Mouse (Mus musculus) heart, embryonic 16.5 days (tissue): ENCODE data around the gene 9430015G10Rik. TPM values are rescaled to one million over a fixed set of nuclear protein-coding genes. Genes with fewer than 3 reads are reported as not detected.

Source experiments
- ATAC-seq: fragments of 200-750 bp; cut with Nextera tagmentation; replicated peaks from 2 replicates; pipeline ENCODE4 v1.8.0; 2017; ENCODE audit warnings: moderate number of reproducible peaks; ENCODE audit not compliant: insufficient read depth, low FRiP score; ENCODE audit errors: extremely low read depth
- H3K27ac ChIP-seq: fragments of 300-500 bp; sonication (generic); 2 replicates; pipeline ENCODE4 v1.5.1; 2014; ENCODE audit warnings: mild to moderate bottlenecking, low read length, control low read depth, moderate library complexity
- H3K27me3 ChIP-seq: fragments of 300-500 bp; sonication (generic); 2 replicates; pipeline ENCODE4 v1.6.1; 2014; ENCODE audit warnings: low read length, mixed read lengths; ENCODE audit not compliant: control insufficient read depth, insufficient read depth
- H3K36me3 ChIP-seq: fragments of 300-500 bp; sonication (generic); 2 replicates; pipeline ENCODE4 v1.6.1; 2014; ENCODE audit not compliant: control insufficient read depth, insufficient read depth
- H3K4me1 ChIP-seq: fragments of 300-500 bp; sonication (generic); 2 replicates; pipeline ENCODE4 v1.6.1; 2014; ENCODE audit warnings: low read length, mixed read lengths; ENCODE audit not compliant: control insufficient read depth, insufficient read depth
- H3K4me2 ChIP-seq: fragments of 300-500 bp; sonication (generic); 2 replicates; pipeline ENCODE4 v1.6.1; 2014; ENCODE audit warnings: low read depth, mild to moderate bottlenecking, control low read depth, low read length
- H3K4me3 ChIP-seq: fragments of 300-500 bp; sonication (generic); 2 replicates; pipeline ENCODE4 v1.5.1; 2014; ENCODE audit warnings: mild to moderate bottlenecking, control low read depth, low read length
- H3K9ac ChIP-seq: fragments of 300-500 bp; sonication (generic); 2 replicates; pipeline ENCODE4 v1.6.1; 2014; ENCODE audit warnings: low read length, control low read depth
- H3K9me3 ChIP-seq: fragments of 300-500 bp; sonication (generic); replicated peaks from 2 replicates; pipeline ENCODE4 v1.6.1; 2016; ENCODE audit warnings: low read length; ENCODE audit not compliant: control insufficient read depth
- WGBS: fragments of 180-500 bp; shearing (Covaris S2); extraction: QIAGEN DNeasy Blood & Tissue Kit; methylation state at CpG from one replicate; pipeline ENCODE4 v1.1.7; 2014; 5-methylcytosine and 5-hydroxymethylcytosine counted together
- polyA plus RNA-seq: library from polyadenylated mRNA; unstranded; fragments of >200 nt; fragmentation: Nextera tagmentation; extraction: Ambion mirVana; gene quantifications from 2 replicates; pipeline ENCODE4 v1.2.1, GENCODE M21; 2015

9430015G10Rik gene
- polyA plus RNA-seq, 1 experiment from 2014 or later: 17.3 TPM

DNA sequence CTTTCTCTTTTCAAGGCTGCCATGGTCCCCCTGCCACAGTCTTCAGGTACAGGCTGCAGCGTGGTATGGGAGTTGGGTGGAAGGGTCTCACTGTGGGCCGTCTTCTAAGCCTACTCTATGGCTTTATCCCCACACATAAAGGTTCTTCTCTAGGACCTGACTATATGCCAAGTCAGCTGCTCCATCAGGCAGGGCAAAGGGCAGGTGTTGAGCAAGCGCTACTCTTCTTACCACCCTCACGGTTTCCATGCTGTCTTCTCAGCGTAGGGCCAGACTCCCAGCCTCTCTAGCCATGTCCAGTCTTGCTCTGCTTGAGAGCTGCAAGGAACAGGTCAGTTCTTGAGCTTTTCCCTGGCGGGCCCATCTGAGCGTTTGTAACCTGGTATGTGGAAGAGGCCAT, 14.3 kb downstream of the 9430015G10Rik start:
- H3K9ac ChIP-seq: no peak overlapping the region
- H3K36me3 ChIP-seq: peaks cover 55% of the 10 kb centered on the region
- H3K4me2 ChIP-seq: no peak overlapping the region
- no peaks in the 10 kb centered on the region for H3K4me1 ChIP-seq
- H3K27me3 ChIP-seq: no peaks in the 10 kb centered on the region
- 92% methylated on average over 7 of the region's 7 CpGs for WGBS
- H3K9me3 ChIP-seq: no peaks in the 10 kb centered on the region
- no peak overlapping the region for H3K4me3 ChIP-seq
- H3K27ac ChIP-seq: no peak overlapping the region
- no peak for ATAC-seq

DNA sequence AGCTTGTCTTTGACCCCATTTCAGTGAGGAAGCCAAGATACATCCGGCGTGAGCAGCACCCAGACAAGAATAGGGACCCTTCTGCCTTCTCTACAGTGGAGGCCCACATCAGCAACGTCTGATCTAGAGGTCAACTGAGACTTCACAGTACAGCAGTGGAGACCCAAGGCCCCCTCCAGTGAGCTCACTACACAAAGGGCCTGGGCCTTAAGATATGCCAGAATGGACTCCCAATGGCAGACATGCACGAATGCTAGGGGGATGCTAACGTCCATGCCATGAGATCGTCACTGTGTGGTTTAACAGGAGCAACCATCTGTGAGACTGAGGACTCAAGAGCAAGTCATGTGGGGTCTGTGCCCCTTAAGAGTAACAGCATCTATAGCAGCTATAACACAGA, 15.6 kb downstream of the 9430015G10Rik start:
- no peak for ATAC-seq
- Histone ChIP-seq H3K4me3 (no peak overlapping the region), H3K4me2 (no peak overlapping the region), H3K4me1 (no peaks in the 10 kb centered on the region), H3K36me3 (peaks cover 43% of the 10 kb centered on the region), H3K27ac (no peak overlapping the region), H3K9me3 (no peaks in the 10 kb centered on the region), H3K9ac (no peak overlapping the region), H3K27me3 (no peaks in the 10 kb centered on the region)
- WGBS: 89% methylated on average over 6 of the region's 6 CpGs

DNA sequence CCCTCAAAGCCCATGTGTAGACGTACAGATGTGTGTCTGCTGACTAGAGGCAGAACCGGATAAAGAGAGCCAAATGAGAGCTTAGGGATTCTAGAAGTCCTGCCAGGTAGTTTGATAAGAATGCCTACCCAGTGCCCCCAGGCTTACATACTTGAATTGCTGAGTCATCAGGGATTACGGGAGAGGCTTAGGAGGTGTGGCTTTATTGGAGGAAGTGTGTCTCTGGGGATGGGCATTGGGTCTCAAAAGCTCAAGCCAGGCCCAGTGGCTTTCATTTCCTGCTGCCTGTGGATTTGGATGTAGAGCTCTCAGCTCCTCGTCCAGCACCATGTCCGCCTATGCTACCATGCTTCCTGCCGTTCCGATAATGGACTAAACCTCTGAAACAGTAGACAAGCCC, 17.1 kb downstream of the 9430015G10Rik start:
- Histone ChIP-seq H3K4me1 (no peaks in the 10 kb centered on the region), H3K4me2 (no peak overlapping the region), H3K27ac (no peak overlapping the region), H3K9me3 (no peaks in the 10 kb centered on the region), H3K27me3 (no peaks in the 10 kb centered on the region), H3K9ac (no peak overlapping the region), H3K4me3 (no peak overlapping the region), H3K36me3 (peaks cover 34% of the 10 kb centered on the region)
- WGBS: 81% methylated on average over 7 of the region's 7 CpGs
- ATAC-seq: no peak

GRCm38 (mm10) chr4:156128746-156129145, 19.0 kb downstream of the 9430015G10Rik start:
- H3K9ac ChIP-seq: no peak overlapping the region
- no peaks in the 10 kb centered on the region for H3K27me3 ChIP-seq
- H3K4me3 ChIP-seq: no peak overlapping the region
- WGBS: 73% methylated on average over 5 of the region's 5 CpGs
- no peaks in the 10 kb centered on the region for H3K9me3 ChIP-seq
- no peak overlapping the region for H3K27ac ChIP-seq
- H3K4me1 ChIP-seq: no peaks in the 10 kb centered on the region
- peaks cover 17% of the 10 kb centered on the region for H3K36me3 ChIP-seq
- no peak for ATAC-seq
- H3K4me2 ChIP-seq: no peak overlapping the region

GRCm38 (mm10) chr4:156130436-156130835, 20.7 kb downstream of the 9430015G10Rik start, which contains the start of gene Rnf223:
Rnf223 (plus strand) TSS chr4:156130513.
- H3K36me3 ChIP-seq: peaks cover 7% of the 10 kb centered on the region
- H3K27ac ChIP-seq: no peak within 1 kb of the TSS
- no peaks in the 10 kb centered on the region for H3K9me3 ChIP-seq
- H3K27me3 ChIP-seq: no peaks in the 10 kb centered on the region
- no peak within 1 kb of the TSS for H3K9ac ChIP-seq
- no peak within 1 kb of the TSS for H3K4me2 ChIP-seq
- 77% methylated on average over 15 of the region's 15 CpGs for WGBS
- H3K4me1 ChIP-seq: no peaks in the 10 kb centered on the region
- ATAC-seq: no peak
- H3K4me3 ChIP-seq: no peak within 1 kb of the TSS

DNA sequence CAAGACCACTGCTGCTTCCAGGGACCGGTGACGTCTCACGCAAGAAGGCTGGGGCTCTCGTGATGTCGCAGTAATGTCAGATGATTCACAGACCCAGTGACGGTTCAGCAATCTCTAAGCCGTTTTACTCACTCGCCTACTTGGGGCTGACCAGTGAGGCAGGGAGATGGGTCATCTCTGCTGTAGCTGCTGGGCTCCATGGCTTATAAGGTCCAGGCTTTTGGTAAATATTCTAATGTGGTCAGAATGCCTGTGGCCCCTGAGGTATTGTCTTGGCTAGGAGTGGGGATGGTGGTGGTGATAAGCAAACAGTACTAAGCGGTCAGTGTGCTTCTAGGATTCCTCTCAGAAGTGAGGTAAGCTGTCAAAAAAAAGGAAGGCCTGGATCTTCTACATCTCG, 21.2 kb downstream of the 9430015G10Rik start:
- 68% methylated on average over 10 of the region's 10 CpGs for whole genome bisulfite sequencing
- no peaks in the 10 kb centered on the region for H3K9me3 ChIP-seq
- no peak for ATAC-seq
- H3K36me3 ChIP-seq: peaks cover 3% of the 10 kb centered on the region
- H3K4me1 ChIP-seq: no peaks in the 10 kb centered on the region
- no peaks in the 10 kb centered on the region for H3K27me3 ChIP-seq
- no peak overlapping the region for H3K4me2 ChIP-seq
- H3K27ac ChIP-seq: no peak overlapping the region
- no peak overlapping the region for H3K4me3 ChIP-seq
- no peak overlapping the region for H3K9ac ChIP-seq

GRCm38 (mm10) chr4:156133334-156133733, 23.6 kb downstream of the 9430015G10Rik start:
- no peak overlapping the region for H3K4me3 ChIP-seq
- H3K4me2 ChIP-seq: no peak overlapping the region
- H3K27me3 ChIP-seq: no peaks in the 10 kb centered on the region
- no peaks in the 10 kb centered on the region for H3K4me1 ChIP-seq
- H3K9me3 ChIP-seq: no peaks in the 10 kb centered on the region
- H3K36me3 ChIP-seq: no peaks in the 10 kb centered on the region
- H3K9ac ChIP-seq: no peak overlapping the region
- no peak for ATAC-seq
- no peak overlapping the region for H3K27ac ChIP-seq
- WGBS: 67% methylated on average over 5 of the region's 5 CpGs

GRCm38 (mm10) chr4:156133943-156134605, 24.3 kb downstream of the 9430015G10Rik start:
- Histone ChIP-seq H3K36me3 (no peaks in the 10 kb centered on the region), H3K4me2 (no peak overlapping the region), H3K27ac (no peak overlapping the region), H3K4me3 (no peak overlapping the region), H3K27me3 (no peaks in the 10 kb centered on the region), H3K9ac (no peak overlapping the region), H3K9me3 (no peaks in the 10 kb centered on the region), H3K4me1 (no peaks in the 10 kb centered on the region)
- no peak for ATAC-seq
- WGBS: 80% methylated on average over 12 of the region's 12 CpGs

DNA sequence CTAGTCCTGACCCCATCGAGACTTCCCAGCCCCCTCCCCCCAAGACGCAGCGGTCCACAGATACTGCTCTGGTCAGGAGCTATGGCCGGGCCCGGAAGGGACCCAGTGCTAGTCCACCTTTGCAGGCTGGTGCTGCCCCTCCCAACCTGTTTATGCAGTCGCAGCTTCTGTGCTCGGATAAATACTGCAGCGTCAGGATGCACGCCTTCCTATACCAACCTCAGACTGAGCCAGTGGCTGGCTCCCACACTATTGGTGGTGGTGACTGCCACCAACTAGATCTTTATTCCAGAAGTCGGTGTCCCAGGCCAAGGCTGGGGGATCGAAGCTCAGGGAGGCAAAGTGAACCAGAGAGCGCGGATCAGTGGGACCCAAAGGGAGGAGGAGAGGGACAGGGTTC, 25.3 kb downstream of the 9430015G10Rik start:
- Histone ChIP-seq H3K27ac (no peak overlapping the region), H3K36me3 (no peaks in the 10 kb centered on the region), H3K9ac (no peak overlapping the region), H3K9me3 (no peaks in the 10 kb centered on the region; the same call in 1 of the 2 replicates), H3K4me2 (no peak overlapping the region), H3K4me3 (no peak overlapping the region), H3K27me3 (no peaks in the 10 kb centered on the region), H3K4me1 (no peaks in the 10 kb centered on the region)
- WGBS: 86% methylated on average over 13 of the region's 13 CpGs
- ATAC-seq: no peak
